Mouse (Mus musculus) midbrain, embryonic 14.5 days (tissue): Measurements from ENCODE around the gene Tmem233. TPM values are rescaled to one million over a fixed set of nuclear protein-coding genes. Genes with fewer than 3 reads are reported as not detected.

Experiments
- ATAC-seq: fragments of 200-750 bp; cut with Nextera tagmentation; 2 replicates; pipeline ENCODE4 v1.8.0; 2017; ENCODE audit warnings: moderate number of reproducible peaks, moderate library complexity; ENCODE audit not compliant: low FRiP score, low TSS enrichment
- DNase-seq: peaks from one replicate; pipeline ENCODE4 v3.0.0-alpha.2; 2015
- H3K27ac ChIP-seq: fragments of 300-500 bp; sonication (generic); replicated peaks from 2 replicates; pipeline ENCODE4 v1.5.1; 2014; ENCODE audit warnings: mild to moderate bottlenecking, low read depth, low read length, moderate library complexity
- H3K27me3 ChIP-seq: fragments of 300-500 bp; sonication (generic); 2 replicates; pipeline ENCODE4 v1.6.1; 2014; ENCODE audit warnings: low read length, control low read depth, mixed read lengths; ENCODE audit not compliant: control insufficient read depth, insufficient read depth
- H3K36me3 ChIP-seq: fragments of 300-500 bp; sonication (generic); 2 replicates; pipeline ENCODE4 v1.6.1; 2014; ENCODE audit warnings: low read length, control low read depth; ENCODE audit not compliant: control insufficient read depth, insufficient read depth
- H3K4me1 ChIP-seq: fragments of 300-500 bp; sonication (generic); 2 replicates; pipeline ENCODE4 v1.6.1; 2014; ENCODE audit warnings: mild to moderate bottlenecking, antibody characterized with exemption, low read length, control low read depth; ENCODE audit not compliant: control insufficient read depth, insufficient read depth
- H3K4me2 ChIP-seq: fragments of 300-500 bp; sonication (generic); 2 replicates; pipeline ENCODE4 v1.6.1; 2014; ENCODE audit warnings: mild to moderate bottlenecking, low read length, moderate library complexity
- H3K4me3 ChIP-seq: fragments of 300-500 bp; sonication (generic); replicated peaks from 2 replicates; pipeline ENCODE4 v1.5.1; 2014; ENCODE audit warnings: low read depth, low read length
- H3K9ac ChIP-seq: fragments of 300-500 bp; sonication (generic); replicated peaks from 2 replicates; pipeline ENCODE4 v1.6.1; 2014; ENCODE audit warnings: mild to moderate bottlenecking, low read length, moderate library complexity
- H3K9me3 ChIP-seq: fragments of 300-500 bp; sonication (generic); 2 replicates; pipeline ENCODE4 v1.6.1; 2016; ENCODE audit warnings: low read length, control low read depth, mixed read lengths; ENCODE audit not compliant: control insufficient read depth
- WGBS: fragments of 180-500 bp; shearing (Covaris S2); extraction: QIAGEN DNeasy Blood & Tissue Kit; methylation state at CpG from one replicate; pipeline ENCODE4 v1.1.7; 2014; 5-methylcytosine and 5-hydroxymethylcytosine counted together
- polyA plus RNA-seq: library from polyadenylated mRNA; unstranded; fragments of >200 nt; fragmentation: Nextera tagmentation; extraction: Ambion mirVana; gene quantifications from 2 replicates; pipeline ENCODE4 v1.2.1, GENCODE M21; 2014

Tmem233 gene
- polyA plus RNA-seq, 1 experiment from 2014 or later, result not detected

- Histone ChIP-seq H3K9me3 (no peaks in the 10 kb centered on the region), H3K27ac (no peak overlapping the region), H3K27me3 (peaks cover 13% of the 10 kb centered on the region; the same call in 1 of the 2 replicates), H3K9ac (no peak overlapping the region), H3K4me3 (no peak overlapping the region), H3K4me2 (no peak overlapping the region), H3K36me3 (no peaks in the 10 kb centered on the region), H3K4me1 (no peaks in the 10 kb centered on the region)
- DNase-seq (no peak), ATAC-seq (no peak)
- 72% methylated on average over 6 of the region's 6 CpGs for WGBS
These were observed 2.3 kb downstream of the Tmem233 start for GRCm38 (mm10) chr5:116080736-116081135.

- Histone ChIP-seq H3K4me2 (no peak overlapping the region), H3K9me3 (no peaks in the 10 kb centered on the region), H3K4me1 (no peaks in the 10 kb centered on the region), H3K27ac (no peak overlapping the region), H3K27me3 (no peaks in the 10 kb centered on the region), H3K36me3 (no peaks in the 10 kb centered on the region), H3K4me3 (no peak overlapping the region), H3K9ac (no peak overlapping the region)
- DNase-seq (no peak), ATAC-seq (no peak)
- WGBS, result 91% methylated on average over 4 of the region's 4 CpGs
These were observed 13.4 kb downstream of the Tmem233 start for GRCm38 (mm10) chr5:116069618-116070017.

- Histone ChIP-seq H3K27me3 (no peaks in the 10 kb centered on the region), H3K4me1 (no peaks in the 10 kb centered on the region), H3K4me3 (no peak overlapping the region), H3K9ac (no peak overlapping the region), H3K27ac (no peak overlapping the region), H3K9me3 (no peaks in the 10 kb centered on the region), H3K4me2 (no peak overlapping the region), H3K36me3 (no peaks in the 10 kb centered on the region)
- DNase-seq (no peak), ATAC-seq (no peak)
- WGBS, result 52% methylated on average over 6 of the region's 6 CpGs
These were observed 30.2 kb downstream of the Tmem233 start for GRCm38 (mm10) chr5:116052826-116053225.

- Histone ChIP-seq H3K4me1 (no peaks in the 10 kb centered on the region), H3K9me3 (no peaks in the 10 kb centered on the region), H3K36me3 (no peaks in the 10 kb centered on the region), H3K9ac (no peak overlapping the region), H3K4me2 (no peak overlapping the region), H3K4me3 (no peak overlapping the region), H3K27ac (no peak overlapping the region), H3K27me3 (no peaks in the 10 kb centered on the region)
- ATAC-seq, result no peak
- 84% methylated on average over 5 of the region's 5 CpGs for WGBS
- DNase-seq, result no peak
These were observed 30.9 kb downstream of the Tmem233 start for GRCm38 (mm10) chr5:116052171-116052570.

- 89% methylated on average over 4 of the region's 4 CpGs for WGBS
- H3K4me3 ChIP-seq, result no peak overlapping the region
- H3K36me3 ChIP-seq, result no peaks in the 10 kb centered on the region
- H3K9me3 ChIP-seq, result no peaks in the 10 kb centered on the region
- H3K4me2 ChIP-seq, result no peak overlapping the region
- no peaks in the 10 kb centered on the region for H3K4me1 ChIP-seq
- H3K9ac ChIP-seq, result no peak overlapping the region
- DNase-seq (no peak), ATAC-seq (no peak)
- no peaks in the 10 kb centered on the region for H3K27me3 ChIP-seq
- no peak overlapping the region for H3K27ac ChIP-seq
These were observed 33.2 kb downstream of the Tmem233 start for GRCm38 (mm10) chr5:116049821-116050220.

GRCm38 (mm10) chr5:116048321-116048720 lies 34.7 kb downstream of the Tmem233 start:
- Histone ChIP-seq H3K27ac (no peak overlapping the region), H3K4me3 (no peak overlapping the region), H3K9ac (no peak overlapping the region), H3K9me3 (no peaks in the 10 kb centered on the region), H3K4me2 (no peak overlapping the region), H3K4me1 (no peaks in the 10 kb centered on the region), H3K27me3 (no peaks in the 10 kb centered on the region), H3K36me3 (no peaks in the 10 kb centered on the region)
- DNase-seq (no peak), ATAC-seq (no peak)
- WGBS, result 99% methylated on average over 3 of the region's 3 CpGs

GRCm38 (mm10) chr5:116046246-116046645 lies 36.8 kb downstream of the Tmem233 start:
- Histone ChIP-seq H3K4me2 (no peak overlapping the region), H3K36me3 (no peaks in the 10 kb centered on the region), H3K4me3 (no peak overlapping the region), H3K9ac (no peak overlapping the region), H3K4me1 (peaks cover 3% of the 10 kb centered on the region; the same call in 1 of the 2 replicates), H3K27me3 (no peaks in the 10 kb centered on the region), H3K27ac (no peak overlapping the region), H3K9me3 (no peaks in the 10 kb centered on the region)
- WGBS, result 82% methylated on average over 4 of the region's 4 CpGs
- DNase-seq (no peak), ATAC-seq (no peak)

GRCm38 (mm10) chr5:116045581-116045980 lies 37.5 kb downstream of the Tmem233 start:
- Histone ChIP-seq H3K4me1 (peaks cover 3% of the 10 kb centered on the region; the same call in 1 of the 2 replicates), H3K4me3 (no peak overlapping the region), H3K27me3 (no peaks in the 10 kb centered on the region), H3K4me2 (no peak overlapping the region), H3K36me3 (no peaks in the 10 kb centered on the region), H3K9ac (no peak overlapping the region), H3K27ac (no peak overlapping the region), H3K9me3 (no peaks in the 10 kb centered on the region)
- 82% methylated on average over 8 of the region's 8 CpGs for WGBS
- ATAC-seq (no peak), DNase-seq (no peak)

GRCm38 (mm10) chr5:116042241-116042640 lies 40.8 kb downstream of the Tmem233 start:
- Histone ChIP-seq H3K4me3 (no peak overlapping the region), H3K9me3 (no peaks in the 10 kb centered on the region), H3K27me3 (no peaks in the 10 kb centered on the region), H3K36me3 (no peaks in the 10 kb centered on the region), H3K4me1 (peaks cover 3% of the 10 kb centered on the region; the same call in 1 of the 2 replicates), H3K4me2 (no peak overlapping the region), H3K9ac (no peak overlapping the region), H3K27ac (no peak overlapping the region)
- 32% methylated on average over 7 of the region's 7 CpGs for WGBS
- DNase-seq, result peak; percentile 65
- no peak for ATAC-seq
